Mouse (Mus musculus) stomach, embryonic 15.5 days (tissue): ENCODE data around the gene Bicdl2. TPM values are rescaled to one million over a fixed set of nuclear protein-coding genes. Genes with fewer than 3 reads are reported as not detected.

ENCODE experiments used
- ATAC-seq: fragments of 200-750 bp; cut with Nextera tagmentation; 2 replicates; pipeline ENCODE4 v1.8.0; 2017; ENCODE audit warnings: low read depth, moderate number of reproducible peaks, moderate TSS enrichment; ENCODE audit not compliant: insufficient read depth, low FRiP score
- H3K27ac ChIP-seq: fragments of 300-500 bp; sonication (generic); 2 replicates; pipeline ENCODE4 v1.5.1; 2015; ENCODE audit warnings: mild to moderate bottlenecking, inconsistent platforms
- H3K27me3 ChIP-seq: fragments of 300-500 bp; sonication (generic); replicated peaks from 2 replicates; pipeline ENCODE4 v1.6.1; 2015; ENCODE audit warnings: inconsistent platforms
- H3K36me3 ChIP-seq: fragments of 300-500 bp; sonication (generic); 2 replicates; pipeline ENCODE4 v1.6.1; 2015; ENCODE audit warnings: inconsistent platforms
- H3K4me1 ChIP-seq: fragments of 300-500 bp; sonication (generic); 2 replicates; pipeline ENCODE4 v1.6.1; 2015; ENCODE audit warnings: inconsistent platforms
- H3K4me2 ChIP-seq: fragments of 300-500 bp; sonication (generic); 2 replicates; pipeline ENCODE4 v1.6.1; 2015; ENCODE audit warnings: mild to moderate bottlenecking, inconsistent platforms
- H3K4me3 ChIP-seq: fragments of 300-500 bp; sonication (generic); replicated peaks from 2 replicates; pipeline ENCODE4 v1.5.1; 2015; ENCODE audit warnings: inconsistent platforms
- H3K9ac ChIP-seq: fragments of 300-500 bp; sonication (generic); 2 replicates; pipeline ENCODE4 v1.6.1; 2015; ENCODE audit warnings: inconsistent platforms
- H3K9me3 ChIP-seq: fragments of 300-500 bp; sonication (generic); 2 replicates; pipeline ENCODE4 v1.6.1; 2016; ENCODE audit warnings: inconsistent platforms
- WGBS: fragments of 180-500 bp; shearing (Covaris S2); methylation state at CpG from one replicate; pipeline ENCODE4 v1.1.7; 2015; 5-methylcytosine and 5-hydroxymethylcytosine counted together
- polyA plus RNA-seq: library from polyadenylated mRNA; unstranded; fragments of >200 nt; fragmentation: Nextera tagmentation; extraction: Ambion mirVana; gene quantifications from 2 replicates; pipeline ENCODE4 v1.2.1, GENCODE M21; 2015

Bicdl2 gene
- polyA plus RNA-seq, 1 experiment from 2014 or later = 12.2 TPM

DNA sequence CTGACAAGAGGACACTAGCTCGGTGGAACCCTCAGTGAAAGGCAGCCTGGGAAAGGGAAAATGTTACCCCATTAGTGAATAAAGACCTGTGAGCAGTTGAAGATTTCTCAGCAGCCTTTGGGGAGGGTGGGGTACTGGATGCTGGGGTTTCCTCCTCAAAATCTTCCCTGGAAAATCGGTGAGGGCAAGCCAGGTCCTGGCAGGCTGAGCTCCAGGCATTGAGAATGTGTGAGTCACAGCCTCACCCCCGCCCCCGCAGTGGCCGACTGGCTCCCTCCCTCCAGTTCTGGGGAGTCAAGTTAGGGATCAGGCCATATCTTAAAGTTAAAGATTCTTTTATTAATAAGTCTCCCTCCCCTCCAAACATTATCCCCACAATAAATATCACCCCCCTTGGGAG lies 14.8 kb downstream of the Bicdl2 start:
- Histone ChIP-seq H3K9ac (peak overlapping the region; percentile 9; the same call in 1 of the 2 replicates), H3K36me3 (peaks cover 2% of the 10 kb centered on the region; the same call in 1 of the 2 replicates), H3K9me3 (no peaks in the 10 kb centered on the region), H3K4me3 (peak overlapping the region; percentile 72), H3K4me1 (peaks cover 47% of the 10 kb centered on the region), H3K27me3 (peaks cover 10% of the 10 kb centered on the region), H3K4me2 (peak overlapping the region; percentile 96), H3K27ac (peak overlapping the region; percentile 83)
- 30% methylated on average over 5 of the region's 5 CpGs for WGBS
- no peak for ATAC-seq

DNA sequence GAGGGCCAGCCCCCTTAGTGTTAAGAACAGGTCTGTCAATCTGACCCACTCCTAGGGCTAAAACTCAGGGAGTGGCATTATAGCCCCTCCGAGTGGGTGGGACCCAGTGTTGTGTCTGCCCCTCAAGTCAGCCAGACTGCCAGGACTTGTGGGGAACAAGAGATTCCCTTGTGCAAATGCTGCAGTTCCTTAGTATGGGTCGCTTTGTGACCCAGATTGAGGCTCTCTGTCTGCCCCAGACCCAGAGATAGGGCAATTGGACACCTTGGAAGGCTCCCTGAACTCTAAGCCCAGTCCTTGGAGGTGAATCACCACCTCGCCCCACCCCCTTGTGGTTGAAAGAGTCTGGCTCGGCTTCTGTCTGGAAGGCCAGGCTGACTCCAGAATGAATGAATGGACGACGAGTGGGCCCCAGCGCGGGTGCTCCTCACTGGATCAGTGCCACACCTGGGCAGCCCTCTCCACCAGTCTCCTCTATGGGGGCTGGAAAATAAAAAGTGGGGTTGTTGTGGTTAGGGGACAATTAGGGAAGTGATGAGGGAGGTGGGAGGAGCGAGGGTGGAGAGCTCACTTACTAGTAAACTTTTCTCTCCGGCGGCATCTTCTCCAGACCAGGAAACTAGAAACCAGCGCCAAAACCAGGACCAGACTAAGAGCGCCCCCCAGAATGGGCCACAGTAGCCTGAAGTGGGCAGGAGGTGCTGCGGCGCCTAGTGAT lies 15.4 kb downstream of the Bicdl2 start:
- peaks cover 47% of the 10 kb centered on the region for H3K4me1 ChIP-seq
- ATAC-seq = no peak
- peaks cover 16% of the 10 kb centered on the region for H3K27me3 ChIP-seq
- H3K9me3 ChIP-seq = no peaks in the 10 kb centered on the region
- H3K9ac ChIP-seq = no peak overlapping the region
- H3K36me3 ChIP-seq = no peaks in the 10 kb centered on the region
- peak overlapping the region; percentile 69 for H3K4me3 ChIP-seq
- peak overlapping the region; percentile 83 for H3K27ac ChIP-seq
- H3K4me2 ChIP-seq = peak overlapping the region; percentile 96
- WGBS = 15% methylated on average over 15 of the region's 15 CpGs

DNA sequence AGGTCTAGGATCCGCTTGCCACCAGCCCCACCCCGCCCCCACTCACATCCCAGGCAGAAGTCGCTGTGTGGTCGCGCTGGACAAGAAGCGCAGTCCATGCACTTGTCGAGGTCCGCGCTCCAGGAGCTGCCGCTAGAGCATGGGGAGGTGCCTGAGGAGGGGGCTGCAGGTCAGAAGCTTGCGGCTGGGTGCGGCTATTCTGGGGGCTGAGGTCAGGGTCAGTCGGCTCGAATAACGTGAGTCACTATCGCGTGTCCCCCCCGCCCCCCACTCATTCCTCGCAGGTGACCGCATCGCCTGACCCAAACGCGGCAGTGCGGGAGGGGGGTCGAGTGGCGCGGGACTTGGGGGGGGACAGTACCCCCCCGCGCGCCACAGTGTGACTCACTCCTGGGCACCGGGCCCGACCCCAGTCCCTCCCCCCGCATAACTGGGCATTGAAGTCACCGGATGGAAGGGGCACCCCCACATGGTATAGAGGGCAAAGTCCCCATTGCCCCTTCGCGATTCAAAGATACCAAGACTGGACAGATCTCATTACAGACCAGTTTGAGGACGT lies 16.2 kb downstream of the Bicdl2 start:
- Histone ChIP-seq H3K9ac (no peak overlapping the region; the same call in 1 of the 2 replicates), H3K4me2 (peak overlapping the region; percentile 96), H3K4me3 (peak overlapping the region; percentile 69), H3K36me3 (no peaks in the 10 kb centered on the region), H3K4me1 (peaks cover 51% of the 10 kb centered on the region), H3K9me3 (no peaks in the 10 kb centered on the region), H3K27me3 (peaks cover 21% of the 10 kb centered on the region), H3K27ac (peak overlapping the region; percentile 83)
- WGBS = under 1% methylated on average over 37 of the region's 37 CpGs
- ATAC-seq = no peak

DNA sequence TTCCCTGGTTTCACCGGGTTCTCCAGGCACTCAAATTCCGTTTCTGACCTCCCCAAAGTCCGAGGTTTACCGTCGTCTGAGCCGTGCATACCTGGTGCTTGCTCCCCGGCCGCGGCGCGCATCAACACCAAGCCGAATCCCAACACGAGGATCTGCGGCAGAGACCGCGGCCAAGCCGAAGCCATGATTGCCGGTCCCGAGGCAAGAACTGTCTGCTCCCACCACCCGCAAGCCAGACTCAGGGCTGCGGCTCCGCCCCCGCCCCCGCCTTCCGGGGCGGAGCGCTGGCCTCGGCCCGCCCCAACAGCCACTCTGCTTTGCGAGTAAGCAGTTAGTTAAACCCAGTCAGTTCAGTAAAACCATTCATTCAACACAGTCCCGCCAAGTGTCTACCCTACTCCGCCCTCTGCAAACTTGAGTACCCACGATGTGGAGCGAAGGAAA lies 17.0 kb downstream of the Bicdl2 start, which contains the start of gene Tnfrsf12a:
Gene Tnfrsf12a (minus strand): TSS at position 233 of the 444 bp plus-strand sequence.
- WGBS = under 1% methylated on average over 34 of the region's 34 CpGs
- Histone ChIP-seq H3K27ac (peak within 1 kb of the TSS; percentile 83), H3K9ac (peak within 1 kb of the TSS; percentile 44; the same call in 1 of the 2 replicates), H3K4me3 (peak within 1 kb of the TSS; percentile 69), H3K36me3 (no peaks in the 10 kb centered on the region), H3K4me2 (peak within 1 kb of the TSS; percentile 96), H3K9me3 (no peaks in the 10 kb centered on the region), H3K27me3 (peaks cover 26% of the 10 kb centered on the region), H3K4me1 (peaks cover 56% of the 10 kb centered on the region)
- ATAC-seq = peak; percentile 54

DNA sequence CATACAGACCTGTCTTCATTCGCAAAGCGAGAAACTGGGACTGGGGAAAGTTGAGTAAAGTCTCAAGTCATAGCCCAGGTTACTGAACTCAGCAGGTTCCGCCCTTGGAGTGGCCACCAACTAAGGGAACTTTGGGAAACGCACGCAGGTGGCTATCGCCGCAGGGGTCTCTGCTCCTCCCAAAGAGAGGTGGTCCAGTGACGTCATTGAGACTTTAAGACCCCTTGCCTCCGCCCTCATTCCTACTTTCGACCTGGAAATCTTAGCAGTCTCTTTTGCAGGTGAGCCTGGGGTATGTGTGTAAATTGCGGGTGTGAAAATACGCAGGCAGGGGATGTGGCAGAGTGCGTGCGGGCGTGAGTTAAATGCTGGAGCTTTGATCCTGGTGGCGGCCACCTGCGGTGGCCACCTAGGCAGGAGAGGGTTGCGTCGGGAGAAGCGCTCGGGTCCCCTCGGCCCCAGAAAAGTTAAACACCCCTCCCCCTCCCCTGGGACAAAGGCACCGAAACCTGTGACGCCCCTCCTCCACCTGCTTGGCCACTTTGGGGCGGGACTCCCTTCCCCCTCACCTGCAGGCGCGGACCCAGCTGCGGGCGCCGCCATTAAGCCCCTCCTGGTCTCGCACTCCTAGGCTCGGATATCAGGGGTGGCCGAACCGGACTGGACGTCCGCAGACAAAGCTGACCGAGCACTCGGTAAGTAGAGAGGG lies 19.0 kb downstream of the Bicdl2 start, which contains the start of gene Cldn6:
Gene Cldn6 (plus strand): TSS at position 123 of the 709 bp plus-strand sequence.
- Histone ChIP-seq H3K36me3 (no peaks in the 10 kb centered on the region), H3K27me3 (peaks cover 37% of the 10 kb centered on the region), H3K4me3 (peak within 1 kb of the TSS; percentile 36), H3K9ac (no peak within 1 kb of the TSS), H3K9me3 (no peaks in the 10 kb centered on the region), H3K4me1 (peaks cover 59% of the 10 kb centered on the region), H3K27ac (peak within 1 kb of the TSS; percentile 64), H3K4me2 (peak within 1 kb of the TSS; percentile 42)
- ATAC-seq = no peak
- WGBS = 3% methylated on average over 38 of the region's 38 CpGs

DNA sequence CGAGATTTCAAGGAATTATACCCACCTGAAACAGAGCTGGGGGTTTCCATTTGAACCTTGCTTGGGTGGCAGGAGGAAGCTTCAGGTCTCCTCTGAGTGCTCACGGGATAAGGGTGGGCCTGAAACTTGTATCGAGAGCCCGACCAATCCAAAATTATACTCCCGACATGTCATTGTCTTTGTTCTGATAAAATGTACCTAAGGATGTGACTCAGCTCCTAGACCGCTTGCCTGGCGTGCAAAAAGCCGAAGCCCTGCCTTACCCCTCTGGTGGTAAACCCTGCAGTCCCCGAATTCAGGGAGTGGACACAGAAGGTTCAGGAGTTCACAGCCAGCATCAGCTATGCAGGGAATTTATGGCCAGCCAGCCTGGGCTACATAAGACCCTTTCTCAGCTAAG lies 20.0 kb downstream of the Bicdl2 start:
- WGBS = 59% methylated on average over 9 of the region's 9 CpGs
- Histone ChIP-seq H3K4me2 (peak overlapping the region; percentile 42), H3K36me3 (no peaks in the 10 kb centered on the region), H3K27ac (no peak overlapping the region), H3K27me3 (peaks cover 37% of the 10 kb centered on the region), H3K4me1 (peaks cover 51% of the 10 kb centered on the region), H3K4me3 (peak overlapping the region; percentile 36; the same call in 1 of the 2 replicates), H3K9me3 (no peaks in the 10 kb centered on the region), H3K9ac (no peak overlapping the region)
- no peak for ATAC-seq

DNA sequence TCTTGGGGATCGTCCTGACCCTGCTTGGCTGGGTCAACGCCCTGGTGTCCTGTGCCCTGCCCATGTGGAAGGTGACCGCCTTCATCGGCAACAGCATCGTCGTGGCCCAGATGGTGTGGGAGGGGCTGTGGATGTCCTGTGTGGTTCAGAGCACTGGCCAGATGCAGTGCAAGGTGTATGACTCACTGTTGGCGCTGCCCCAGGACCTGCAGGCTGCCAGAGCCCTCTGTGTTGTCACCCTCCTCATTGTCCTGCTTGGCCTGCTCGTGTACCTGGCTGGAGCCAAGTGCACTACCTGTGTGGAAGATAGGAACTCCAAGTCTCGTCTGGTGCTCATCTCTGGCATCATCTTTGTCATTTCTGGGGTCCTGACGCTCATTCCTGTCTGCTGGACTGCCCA lies 20.8 kb downstream of the Bicdl2 start:
- ATAC-seq = peak; percentile 21; the same call in 1 of the 2 replicates
- Histone ChIP-seq H3K4me2 (peak overlapping the region; percentile 42), H3K4me1 (peaks cover 43% of the 10 kb centered on the region), H3K27me3 (peaks cover 37% of the 10 kb centered on the region), H3K9ac (no peak overlapping the region), H3K4me3 (0 out of 2 replicates have a peak overlapping the region, but pooled peaks have one; percentile 1), H3K9me3 (no peaks in the 10 kb centered on the region), H3K36me3 (no peaks in the 10 kb centered on the region), H3K27ac (peak overlapping the region; percentile 19; the same call in 1 of the 2 replicates)
- 58% methylated on average over 10 of the region's 10 CpGs for whole genome bisulfite sequencing

DNA sequence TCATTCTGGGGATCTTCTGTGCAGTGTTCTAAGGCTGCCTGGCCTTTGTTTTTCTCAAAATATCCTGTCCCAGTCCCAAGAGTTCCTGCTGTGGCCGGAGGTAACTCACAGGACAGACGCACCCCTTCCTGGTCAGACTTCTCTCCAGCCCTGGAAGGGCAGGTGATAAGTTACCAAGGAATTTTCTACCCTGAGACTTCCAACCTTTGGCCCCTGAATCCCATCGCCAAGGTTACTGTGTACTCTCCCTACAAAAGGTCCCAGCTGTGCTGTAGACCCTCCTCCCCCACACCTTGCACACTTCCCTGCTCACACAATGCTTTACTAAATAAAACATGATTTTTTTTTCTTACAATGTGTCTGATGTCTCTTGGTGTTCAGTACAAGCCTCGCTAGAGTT lies 21.8 kb downstream of the Bicdl2 start:
- ATAC-seq = no peak
- Histone ChIP-seq H3K27ac (no peak overlapping the region), H3K27me3 (peaks cover 37% of the 10 kb centered on the region), H3K4me3 (no peak overlapping the region), H3K36me3 (no peaks in the 10 kb centered on the region), H3K4me2 (0 out of 2 replicates have a peak overlapping the region, but pooled peaks have one; percentile 2), H3K9ac (no peak overlapping the region), H3K4me1 (peaks cover 35% of the 10 kb centered on the region), H3K9me3 (no peaks in the 10 kb centered on the region)
- 37% methylated on average over 4 of the region's 4 CpGs for WGBS

DNA sequence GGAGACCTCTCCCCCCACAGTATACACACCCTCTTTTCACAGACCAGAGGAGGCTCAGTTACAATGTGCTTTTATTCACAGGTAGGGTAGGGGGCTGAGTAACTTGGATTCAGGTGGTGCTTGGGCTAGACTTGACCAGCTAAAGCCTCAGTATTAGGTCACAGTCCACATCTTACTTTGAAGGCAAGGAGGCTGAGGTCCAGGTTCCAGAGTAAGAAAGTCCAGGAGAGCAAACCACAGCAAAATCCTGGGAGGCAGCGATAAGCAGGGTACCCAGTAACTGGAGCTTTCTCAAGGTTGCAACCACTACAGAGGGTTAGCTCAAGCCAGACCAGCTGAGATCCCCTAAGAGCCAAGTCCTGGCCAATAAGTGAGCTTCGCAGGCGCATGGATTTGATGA lies 22.2 kb downstream of the Bicdl2 start:
- no peaks in the 10 kb centered on the region for H3K36me3 ChIP-seq
- H3K27me3 ChIP-seq = peaks cover 37% of the 10 kb centered on the region
- no peak overlapping the region for H3K4me3 ChIP-seq
- H3K9me3 ChIP-seq = no peaks in the 10 kb centered on the region
- no peak overlapping the region for H3K9ac ChIP-seq
- ATAC-seq = no peak
- 64% methylated on average over 3 of the region's 3 CpGs for WGBS
- no peak overlapping the region for H3K27ac ChIP-seq
- H3K4me1 ChIP-seq = peaks cover 34% of the 10 kb centered on the region
- no peak overlapping the region for H3K4me2 ChIP-seq

DNA sequence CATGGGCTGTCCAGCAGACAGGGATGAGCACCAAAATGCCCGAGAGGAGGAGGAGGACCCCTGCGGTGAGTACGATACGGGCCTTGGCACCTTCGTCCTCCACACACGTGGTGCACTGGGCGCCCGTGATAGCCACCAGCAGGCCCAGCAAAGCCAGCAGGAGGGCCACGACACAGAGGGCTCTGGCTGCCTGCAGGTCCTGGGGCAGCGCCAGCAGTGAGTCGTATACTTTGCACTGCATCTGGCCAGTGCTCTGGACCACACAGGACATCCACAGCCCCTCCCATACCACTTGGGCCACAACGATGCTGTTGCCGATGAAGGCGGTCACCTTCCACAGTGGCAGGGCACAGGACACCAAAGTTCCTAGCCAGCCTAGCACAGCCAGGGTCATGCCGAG lies 22.9 kb downstream of the Bicdl2 start:
- no peaks in the 10 kb centered on the region for H3K36me3 ChIP-seq
- ATAC-seq = no peak
- H3K4me1 ChIP-seq = peaks cover 31% of the 10 kb centered on the region
- H3K9me3 ChIP-seq = no peaks in the 10 kb centered on the region
- no peak overlapping the region for H3K27ac ChIP-seq
- 28% methylated on average over 15 of the region's 15 CpGs for WGBS
- H3K27me3 ChIP-seq = peaks cover 37% of the 10 kb centered on the region
- no peak overlapping the region for H3K4me3 ChIP-seq
- H3K4me2 ChIP-seq = no peak overlapping the region
- H3K9ac ChIP-seq = no peak overlapping the region

DNA sequence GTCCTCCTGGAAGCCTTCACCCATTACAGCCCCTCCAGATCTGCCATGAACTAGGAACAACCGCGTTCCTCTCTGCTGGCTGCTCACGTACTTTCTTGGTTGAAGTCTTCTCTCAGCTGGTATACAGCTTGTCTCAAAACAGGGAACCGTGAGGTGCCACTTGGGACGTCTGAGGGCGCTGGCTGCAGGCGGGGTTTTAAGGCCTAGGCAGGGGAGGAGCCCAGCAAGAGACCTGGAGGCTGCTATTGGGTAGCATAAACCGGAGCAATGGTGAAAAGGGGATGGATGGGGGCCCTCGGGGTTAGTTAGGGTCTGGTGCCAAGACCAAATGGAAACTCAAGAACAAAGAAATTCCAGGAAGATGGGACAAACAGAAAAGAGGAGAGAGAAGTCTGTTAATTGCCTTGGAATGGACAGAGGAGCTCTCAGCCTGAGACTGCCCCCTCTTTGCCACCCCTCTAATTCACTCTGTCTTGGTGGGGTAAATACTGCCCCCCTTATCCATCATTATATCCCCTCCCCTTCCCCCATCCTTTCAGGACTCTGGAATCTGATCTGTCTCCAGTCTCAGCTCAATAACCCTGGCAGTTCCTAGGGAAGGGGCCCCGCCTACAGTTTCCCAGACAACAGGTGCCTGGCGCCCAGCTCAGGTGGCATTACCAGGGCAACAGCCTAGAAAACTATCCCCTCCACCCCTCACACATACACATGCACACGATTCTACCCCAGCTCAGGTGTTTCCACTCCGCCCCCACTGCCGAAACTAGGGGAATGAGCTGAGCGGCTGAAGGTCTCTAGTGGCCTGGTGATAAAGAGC lies 23.8 kb downstream of the Bicdl2 start, which contains the start of gene Cldn9:
Gene Cldn9 (minus strand): TSS at position 171 of the 817 bp plus-strand sequence.
- Histone ChIP-seq H3K4me2 (no peak within 1 kb of the TSS), H3K27ac (no peak within 1 kb of the TSS), H3K9me3 (no peaks in the 10 kb centered on the region), H3K4me1 (peaks cover 30% of the 10 kb centered on the region), H3K36me3 (no peaks in the 10 kb centered on the region), H3K27me3 (peaks cover 30% of the 10 kb centered on the region), H3K4me3 (no peak within 1 kb of the TSS), H3K9ac (no peak within 1 kb of the TSS)
- peak; percentile 41; the same call in 1 of the 2 replicates for ATAC-seq
- 25% methylated on average over 15 of the region's 15 CpGs for WGBS
